Mouse (Mus musculus) liver, embryonic 14.5 days (tissue): ENCODE results near the gene Coa3.

ENCODE experiments used
- CTCF ChIP-seq: IDR thresholded peaks from 2 replicates; pipeline ENCODE4 v1.5.1; 2016; ENCODE audit warnings: antibody characterized with exemption, low read depth, control low read depth
- EP300 ChIP-seq: IDR thresholded peaks from 2 replicates; pipeline ENCODE4 v1.6.1; 2016; ENCODE audit warnings: antibody characterized with exemption, low read depth

DNA sequence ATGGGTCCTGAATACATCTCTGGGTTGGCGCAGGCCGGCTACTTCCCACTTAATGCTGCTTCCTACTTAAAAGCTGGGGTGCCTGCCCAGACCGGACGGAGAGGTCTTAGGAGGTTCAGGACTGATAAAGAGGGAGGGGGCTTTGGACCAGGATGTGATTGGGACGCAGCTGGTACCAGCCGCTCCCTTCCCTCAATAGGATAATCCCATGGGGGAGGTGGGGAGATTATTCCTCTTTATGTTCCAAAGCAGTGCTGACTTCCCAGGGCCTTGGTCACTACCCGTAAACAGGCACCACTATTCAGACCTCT is 32.3 kb downstream of the Coa3 start:
- TF ChIP-seq EP300 (no peak), CTCF (no peak)
